Mouse (Mus musculus): ENCODE measurements around the gene Pvalb. TPM values are rescaled to one million over a fixed set of nuclear protein-coding genes. Genes with fewer than 3 reads are reported as not detected.

Gene Pvalb
- polyA plus RNA-seq, 1 experiment from 2014 or later, result not detected

DNA sequence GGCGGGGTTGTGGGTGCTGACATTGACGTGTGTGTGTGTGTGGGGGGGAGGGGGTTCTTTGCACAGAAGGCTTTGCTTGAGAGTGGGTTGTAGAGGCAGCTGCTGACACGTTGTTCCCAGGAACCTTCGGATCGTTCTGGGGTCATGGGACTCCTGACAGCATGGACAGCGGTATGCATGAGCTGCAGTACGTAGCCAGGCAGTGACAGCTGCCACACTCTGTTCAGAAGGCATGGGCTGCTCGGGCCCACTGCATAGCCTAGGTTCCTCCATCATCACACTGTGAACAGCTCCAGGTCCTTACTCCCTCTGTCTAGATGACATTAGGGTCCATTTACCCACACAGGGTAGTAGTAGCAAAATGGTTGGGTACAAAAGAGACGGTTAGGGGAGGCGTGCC lies 28.9 kb downstream of the Pvalb start:
- no peak for TF ChIP-seq EP300 (IDR thresholded peaks at IDR 0.05; ENCODE audit: low read depth)
- TF ChIP-seq CTCF (IDR thresholded peaks at IDR 0.05; ENCODE audit: low read depth), result no peak

GRCm38 (mm10) chr15:78174887-78175245 lies 31.3 kb downstream of the Pvalb start:
- H3K4me2 ChIP-seq (ENCODE audit: low read depth, low read length), result peak overlapping the region; percentile 78
- no peak for ATAC-seq
- no peaks in the 10 kb centered on the region for H3K9me3 ChIP-seq (ENCODE audit: low read length)
- TF ChIP-seq CTCF (IDR thresholded peaks at IDR 0.05; ENCODE audit: low read depth) (no peak), EP300 (IDR thresholded peaks at IDR 0.05; ENCODE audit: low read depth) (no peak)
- no peaks in the 10 kb centered on the region for H3K36me3 ChIP-seq (replicated peaks; ENCODE audit: insufficient read depth, low read length)
- peak overlapping the region; percentile 56; the same call in 1 of the 2 replicates for H3K9ac ChIP-seq (replicated peaks)
- peaks cover 21% of the 10 kb centered on the region for H3K4me1 ChIP-seq (ENCODE audit: insufficient read depth)
- WGBS (ENCODE audit: insufficient replicate concordance), result 74% methylated on average over 6 of the region's 6 CpGs
- no peaks in the 10 kb centered on the region for H3K27me3 ChIP-seq (ENCODE audit: insufficient read depth, low read length)
- peak overlapping the region; percentile 53 for H3K27ac ChIP-seq (ENCODE audit: low read depth)
- no peak for DNase-seq
- H3K4me3 ChIP-seq (ENCODE audit: low read depth, low read length), result peak overlapping the region; percentile 50

More for the DNA sequence above, 28.9 kb downstream of the Pvalb start:
- H3K4me3 ChIP-seq (ENCODE audit: low read depth, low read length), result no peak overlapping the region
- ATAC-seq, result no peak
- no peaks in the 10 kb centered on the region for H3K9me3 ChIP-seq (ENCODE audit: low read length)
- H3K9ac ChIP-seq (replicated peaks), result no peak overlapping the region
- no peaks in the 10 kb centered on the region for H3K36me3 ChIP-seq (replicated peaks; ENCODE audit: insufficient read depth, low read length)
- H3K4me2 ChIP-seq (ENCODE audit: low read depth, low read length), result no peak overlapping the region
- no peak overlapping the region for H3K27ac ChIP-seq (ENCODE audit: low read depth)
- H3K4me1 ChIP-seq (ENCODE audit: insufficient read depth), result peaks cover 21% of the 10 kb centered on the region
- 62% methylated on average over 10 of the region's 10 CpGs for WGBS (ENCODE audit: insufficient replicate concordance)
- no peak for DNase-seq
- no peaks in the 10 kb centered on the region for H3K27me3 ChIP-seq (ENCODE audit: insufficient read depth, low read length)

DNA sequence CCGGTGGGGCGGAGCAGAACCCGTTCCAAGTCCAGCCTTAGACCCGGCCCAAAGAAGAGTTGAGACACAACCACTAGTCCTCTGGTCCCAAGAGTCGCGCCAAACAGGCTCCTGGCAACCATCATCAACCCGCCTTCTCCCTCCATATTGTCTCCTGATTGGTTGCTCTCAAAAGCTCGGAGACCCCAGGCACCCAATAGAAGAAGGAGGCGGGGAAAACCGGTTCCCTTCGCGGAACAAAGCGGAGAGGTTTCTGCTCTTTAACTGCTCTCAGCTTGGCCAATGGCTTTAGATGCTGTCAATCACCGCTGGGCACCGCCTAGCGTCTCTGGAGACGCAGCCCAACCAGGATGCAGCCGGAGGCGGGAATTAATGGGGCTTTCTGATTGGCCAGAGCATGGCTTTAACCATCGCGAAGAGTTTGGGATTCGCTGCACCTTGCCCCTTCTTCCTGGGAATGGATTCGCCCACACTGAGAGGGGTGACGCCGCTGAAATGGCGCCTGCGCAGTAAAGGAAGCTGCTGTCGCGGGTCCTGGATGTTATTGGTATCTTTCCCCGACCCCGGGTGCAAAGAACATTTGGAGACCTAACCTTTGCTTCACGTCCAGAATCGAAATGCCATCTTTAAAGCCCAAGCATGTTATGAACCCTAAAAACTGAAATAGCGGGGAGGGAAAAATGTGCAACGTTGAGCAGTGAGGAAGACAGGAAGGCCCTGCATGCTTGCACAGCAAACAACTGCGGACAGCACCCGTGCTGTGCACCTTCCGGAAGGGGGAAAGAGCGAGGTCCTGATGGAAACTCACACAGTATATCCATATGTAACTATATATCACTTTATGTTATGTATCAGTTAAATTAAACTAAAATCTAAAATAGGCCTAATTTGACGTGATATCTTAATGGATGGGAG lies 32.0 kb downstream of the Pvalb start, which contains the start of gene Ift27:
Gene Ift27 (minus strand): TSS at position 136 of the 915 bp plus-strand sequence.
- no peaks in the 10 kb centered on the region for H3K9me3 ChIP-seq (ENCODE audit: low read length)
- TF ChIP-seq CTCF (IDR thresholded peaks at IDR 0.05; ENCODE audit: low read depth), result no peak
- TF ChIP-seq EP300 (IDR thresholded peaks at IDR 0.05; ENCODE audit: low read depth), result peak; percentile 45; the same call in 1 of the 2 replicates
- H3K27ac ChIP-seq (ENCODE audit: low read depth), result peak within 1 kb of the TSS; percentile 53
- WGBS (ENCODE audit: insufficient replicate concordance), result 1% methylated on average over 40 of the region's 40 CpGs
- H3K9ac ChIP-seq (replicated peaks), result peak within 1 kb of the TSS; percentile 62
- H3K4me2 ChIP-seq (ENCODE audit: low read depth, low read length), result peak within 1 kb of the TSS; percentile 90
- no peaks in the 10 kb centered on the region for H3K27me3 ChIP-seq (ENCODE audit: insufficient read depth, low read length)
- no peaks in the 10 kb centered on the region for H3K36me3 ChIP-seq (replicated peaks; ENCODE audit: insufficient read depth, low read length)
- DNase-seq (peak; percentile 95), ATAC-seq (peak; percentile 98)
- H3K4me1 ChIP-seq (ENCODE audit: insufficient read depth), result peaks cover 21% of the 10 kb centered on the region
- H3K4me3 ChIP-seq (ENCODE audit: low read depth, low read length), result peak within 1 kb of the TSS; percentile 66

DNA sequence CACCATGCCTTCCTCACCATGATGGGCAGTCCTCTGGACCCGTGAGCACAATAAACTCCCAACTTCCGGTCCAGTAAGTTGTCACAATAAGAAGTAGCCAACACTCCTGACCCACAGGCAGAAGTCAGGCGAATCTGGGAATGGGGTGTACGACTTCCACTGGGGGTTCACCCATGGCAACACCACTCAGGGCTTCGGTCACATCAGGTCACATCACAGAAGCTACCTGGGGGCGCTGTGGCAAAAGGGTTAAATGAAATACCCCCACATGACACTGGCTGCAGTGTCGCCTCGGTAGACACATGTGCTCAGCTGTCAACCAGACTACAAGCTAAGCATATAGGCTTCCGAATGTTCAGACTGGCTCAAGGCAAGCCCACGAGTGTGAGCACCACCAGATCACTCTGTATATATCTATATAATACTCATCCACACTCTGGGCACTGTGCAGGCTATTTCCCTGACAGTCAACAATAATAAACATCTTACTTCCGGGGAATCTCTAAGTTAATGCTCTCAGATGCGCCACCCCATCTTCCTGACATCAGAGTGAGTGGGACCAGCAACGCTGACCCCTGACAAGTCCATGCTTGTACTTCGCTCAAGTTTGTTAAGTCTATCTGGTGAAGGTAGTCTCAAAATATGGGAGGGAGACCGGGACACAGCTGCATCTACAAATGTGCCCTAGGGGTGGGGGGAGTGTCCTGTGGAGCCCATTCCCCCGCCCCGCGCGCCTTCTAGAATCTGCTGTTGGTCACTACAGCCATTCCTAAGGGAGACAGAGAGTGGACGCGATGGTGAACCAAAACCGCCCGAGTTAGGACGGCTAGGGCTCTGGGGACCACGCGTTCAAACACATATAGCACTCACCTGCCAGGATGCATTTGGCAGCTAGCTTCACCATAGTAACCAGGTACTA lies 33.0 kb downstream of the Pvalb start:
- peak overlapping the region; percentile 62 for H3K9ac ChIP-seq (replicated peaks)
- TF ChIP-seq EP300 (IDR thresholded peaks at IDR 0.05; ENCODE audit: low read depth) (no peak), CTCF (IDR thresholded peaks at IDR 0.05; ENCODE audit: low read depth) (no peak)
- peak overlapping the region; percentile 90 for H3K4me2 ChIP-seq (ENCODE audit: low read depth, low read length)
- H3K36me3 ChIP-seq (replicated peaks; ENCODE audit: insufficient read depth, low read length), result no peaks in the 10 kb centered on the region
- 28% methylated on average over 26 of the region's 26 CpGs for WGBS (ENCODE audit: insufficient replicate concordance)
- peak overlapping the region; percentile 66 for H3K4me3 ChIP-seq (ENCODE audit: low read depth, low read length)
- no peak for DNase-seq
- H3K27me3 ChIP-seq (ENCODE audit: insufficient read depth, low read length), result no peaks in the 10 kb centered on the region
- peaks cover 21% of the 10 kb centered on the region for H3K4me1 ChIP-seq (ENCODE audit: insufficient read depth)
- H3K9me3 ChIP-seq (ENCODE audit: low read length), result no peaks in the 10 kb centered on the region
- 0 out of 2 replicates have a peak overlapping the region, but pooled peaks have one; percentile 2 for H3K27ac ChIP-seq (ENCODE audit: low read depth)
- no peak for ATAC-seq

GRCm38 (mm10) chr15:78172256-78172898 lies 33.8 kb downstream of the Pvalb start:
- TF ChIP-seq EP300 (IDR thresholded peaks at IDR 0.05; ENCODE audit: low read depth) (no peak), CTCF (IDR thresholded peaks at IDR 0.05; ENCODE audit: low read depth) (no peak)
- whole genome bisulfite sequencing (ENCODE audit: insufficient replicate concordance), result 68% methylated on average over 11 of the region's 11 CpGs
- Histone ChIP-seq H3K4me2 (ENCODE audit: low read depth, low read length) (peak overlapping the region; percentile 90), H3K27me3 (ENCODE audit: insufficient read depth, low read length) (no peaks in the 10 kb centered on the region), H3K4me3 (ENCODE audit: low read depth, low read length) (0 out of 2 replicates have a peak overlapping the region, but pooled peaks have one; percentile 66), H3K9ac (replicated peaks) (no peak overlapping the region), H3K36me3 (replicated peaks; ENCODE audit: insufficient read depth, low read length) (no peaks in the 10 kb centered on the region), H3K9me3 (ENCODE audit: low read length) (no peaks in the 10 kb centered on the region), H3K27ac (ENCODE audit: low read depth) (no peak overlapping the region), H3K4me1 (ENCODE audit: insufficient read depth) (peaks cover 21% of the 10 kb centered on the region)
- ATAC-seq, result no peak
- no peak for DNase-seq
